Mouse (Mus musculus) liver, embryonic 12.5 days (tissue): ENCODE data around the gene Tsr1. TPM values are rescaled to one million over a fixed set of nuclear protein-coding genes. Genes with fewer than 3 reads are reported as not detected.

Experiments used
- ATAC-seq: fragments of 200-750 bp; cut with Nextera tagmentation; 2 replicates; pipeline ENCODE4 v1.8.0; 2017; ENCODE audit warnings: moderate number of reproducible peaks, mild to moderate bottlenecking, moderate library complexity
- H3K27ac ChIP-seq: fragments of 300-500 bp; sonication (generic); 2 replicates; pipeline ENCODE4 v1.5.1; 2016; ENCODE audit warnings: mild to moderate bottlenecking
- H3K27me3 ChIP-seq: fragments of 300-500 bp; sonication (generic); replicated peaks from 2 replicates; pipeline ENCODE4 v1.6.1; 2016; ENCODE audit warnings: mild to moderate bottlenecking, moderate library complexity
- H3K36me3 ChIP-seq: fragments of 300-500 bp; sonication (generic); 2 replicates; pipeline ENCODE4 v1.6.1; 2016; ENCODE audit warnings: mild to moderate bottlenecking, moderate library complexity
- H3K4me1 ChIP-seq: fragments of 300-500 bp; sonication (generic); 2 replicates; pipeline ENCODE4 v1.6.1; 2016
- H3K4me2 ChIP-seq: fragments of 300-500 bp; sonication (generic); 2 replicates; pipeline ENCODE4 v1.6.1; 2016; ENCODE audit warnings: mild to moderate bottlenecking, moderate library complexity
- H3K4me3 ChIP-seq: fragments of 300-500 bp; sonication (generic); 2 replicates; pipeline ENCODE4 v1.5.1; 2016; ENCODE audit warnings: mild to moderate bottlenecking, moderate library complexity
- H3K9ac ChIP-seq: fragments of 300-500 bp; sonication (generic); 2 replicates; pipeline ENCODE4 v1.6.1; 2016; ENCODE audit warnings: mild to moderate bottlenecking, moderate library complexity
- H3K9me3 ChIP-seq: fragments of 300-500 bp; sonication (generic); replicated peaks from 2 replicates; pipeline ENCODE4 v1.6.1; 2016; ENCODE audit warnings: mild to moderate bottlenecking, moderate library complexity
- WGBS: fragments of 180-500 bp; shearing (Covaris S2); methylation state at CpG from one replicate; pipeline ENCODE4 v1.1.7; 2016; ENCODE audit not compliant: insufficient replicate concordance; 5-methylcytosine and 5-hydroxymethylcytosine counted together
- polyA plus RNA-seq: library from polyadenylated mRNA; unstranded; fragments of >200 nt; fragmentation: Nextera tagmentation; extraction: Ambion mirVana; gene quantifications from 2 replicates; pipeline ENCODE4 v1.2.1, GENCODE M21; 2016

Gene Tsr1
- polyA plus RNA-seq, 1 experiment from 2014 or later: 47.1 TPM

DNA sequence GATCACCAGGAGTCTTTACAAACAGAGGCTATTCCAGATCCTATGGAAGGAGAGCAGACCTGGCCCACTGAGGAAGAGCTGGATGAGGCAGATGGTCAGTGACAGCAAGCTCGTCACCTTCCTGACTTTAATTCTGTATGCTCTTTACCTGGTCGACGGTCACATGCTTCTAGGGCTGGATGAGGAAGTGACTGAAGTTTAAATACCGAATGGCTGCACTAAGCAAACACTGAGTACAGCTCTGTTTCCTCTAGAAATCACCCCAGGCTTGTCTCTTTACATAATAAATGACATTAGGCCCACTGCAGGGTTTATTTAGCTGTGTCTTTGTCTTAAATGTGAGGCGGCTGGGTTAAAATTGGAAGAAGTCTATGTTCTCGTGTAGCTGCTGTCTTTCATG is 3.7 kb downstream of the Tsr1 start:
- H3K4me2 ChIP-seq: no peak overlapping the region
- no peaks in the 10 kb centered on the region for H3K27me3 ChIP-seq
- ATAC-seq: no peak
- peaks cover 35% of the 10 kb centered on the region for H3K4me1 ChIP-seq
- 0 out of 2 replicates have a peak overlapping the region, but pooled peaks have one; percentile 34 for H3K27ac ChIP-seq
- H3K36me3 ChIP-seq: peaks cover 77% of the 10 kb centered on the region
- no peak overlapping the region for H3K4me3 ChIP-seq
- H3K9ac ChIP-seq: no peak overlapping the region
- 72% methylated on average over 6 of the region's 6 CpGs for WGBS
- H3K9me3 ChIP-seq: no peaks in the 10 kb centered on the region

DNA sequence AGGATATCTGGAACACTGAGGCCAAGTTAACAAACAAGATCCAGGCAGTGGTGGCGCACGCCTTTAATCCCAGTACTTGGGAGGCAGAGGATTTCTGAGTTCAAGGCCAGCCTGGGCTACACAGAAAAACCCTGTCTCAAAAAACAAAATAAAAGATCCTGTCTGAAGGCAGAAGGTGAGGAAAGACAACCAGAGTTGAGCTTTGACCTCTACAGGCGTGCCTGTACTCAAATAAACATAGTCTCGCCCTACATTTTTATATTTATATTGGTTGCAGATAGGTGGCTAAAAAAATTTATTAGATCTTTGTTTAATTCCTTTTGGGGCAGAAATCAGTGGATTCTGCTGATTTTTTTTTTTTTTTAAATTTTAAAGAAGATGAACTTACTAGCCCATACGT is 4.5 kb downstream of the Tsr1 start:
- Histone ChIP-seq H3K4me2 (no peak overlapping the region), H3K9me3 (no peaks in the 10 kb centered on the region), H3K27me3 (no peaks in the 10 kb centered on the region), H3K27ac (no peak overlapping the region), H3K36me3 (peaks cover 86% of the 10 kb centered on the region), H3K9ac (no peak overlapping the region), H3K4me3 (no peak overlapping the region), H3K4me1 (peaks cover 32% of the 10 kb centered on the region)
- 81% methylated on average over 5 of the region's 5 CpGs for WGBS
- ATAC-seq: no peak

DNA sequence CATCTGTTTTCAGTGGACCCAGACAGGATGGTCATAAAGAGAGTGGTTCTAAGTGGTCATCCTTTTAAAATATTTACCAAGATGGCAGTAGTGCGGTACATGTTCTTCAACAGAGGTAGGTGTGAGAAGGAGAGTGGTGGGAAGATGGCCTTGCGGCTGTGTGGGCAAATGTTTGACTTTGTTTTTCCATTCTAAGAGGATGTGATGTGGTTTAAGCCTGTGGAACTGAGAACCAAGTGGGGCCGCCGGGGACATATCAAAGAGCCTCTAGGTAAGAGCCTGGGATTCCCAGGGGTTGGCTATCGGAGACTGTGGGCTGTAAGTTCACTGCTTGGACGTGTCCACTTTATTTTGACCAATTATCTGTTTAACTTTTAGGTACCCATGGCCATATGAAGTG is 10.0 kb downstream of the Tsr1 start:
- no peak overlapping the region for H3K9ac ChIP-seq

DNA sequence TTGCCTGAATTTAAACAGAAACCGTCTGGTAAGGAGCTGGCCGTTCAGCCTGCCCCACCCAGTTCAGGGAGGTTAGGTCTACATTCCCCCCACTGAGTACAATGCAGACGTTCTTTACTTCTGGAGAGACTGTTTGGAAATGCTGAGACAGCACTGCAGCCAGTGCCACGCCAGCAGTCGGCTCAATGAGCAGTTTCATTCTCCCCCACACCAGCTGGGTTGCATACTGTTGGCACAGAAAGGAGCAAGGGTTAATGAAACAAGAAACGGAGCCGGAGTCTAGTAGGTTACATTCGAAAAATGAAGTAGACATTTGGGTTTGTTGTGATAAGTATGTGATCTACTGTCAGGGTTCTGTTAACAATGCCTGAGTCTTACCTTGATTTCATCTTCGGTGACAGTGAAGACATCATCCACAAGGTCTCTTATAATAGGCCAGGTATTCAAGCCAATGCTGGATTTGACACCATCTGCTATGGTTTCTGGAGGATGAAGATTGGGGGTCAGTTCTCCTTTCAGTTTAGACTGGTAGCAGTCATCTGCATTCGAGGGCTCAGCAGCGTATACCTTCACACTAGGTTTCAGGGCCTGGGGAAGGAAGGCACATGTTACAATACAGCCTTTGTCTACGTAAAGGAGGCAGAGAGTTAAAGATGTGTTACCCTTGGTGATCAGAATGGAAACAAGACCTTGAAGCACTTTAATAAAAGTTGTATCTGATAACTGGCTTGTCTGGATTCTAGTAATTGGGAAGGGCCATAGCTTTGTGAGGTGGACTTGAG is 10.9 kb downstream of the Tsr1 start:
- Histone ChIP-seq H3K4me2 (no peak overlapping the region), H3K27ac (no peak overlapping the region), H3K9ac (no peak overlapping the region), H3K36me3 (peaks cover 70% of the 10 kb centered on the region), H3K27me3 (no peaks in the 10 kb centered on the region), H3K4me3 (no peak overlapping the region), H3K4me1 (peaks cover 8% of the 10 kb centered on the region; the same call in 1 of the 2 replicates), H3K9me3 (no peaks in the 10 kb centered on the region)
- no peak for ATAC-seq
- 79% methylated on average over 12 of the region's 12 CpGs for WGBS

More for the DNA sequence above, 10.0 kb downstream of the Tsr1 start:
- H3K4me1 ChIP-seq: peaks cover 7% of the 10 kb centered on the region; the same call in 1 of the 2 replicates
- no peaks in the 10 kb centered on the region for H3K9me3 ChIP-seq
- H3K4me3 ChIP-seq: no peak overlapping the region
- 86% methylated on average over 6 of the region's 6 CpGs for WGBS
- no peak overlapping the region for H3K27ac ChIP-seq
- no peak overlapping the region for H3K4me2 ChIP-seq
- no peak for ATAC-seq
- H3K27me3 ChIP-seq: no peaks in the 10 kb centered on the region
- H3K36me3 ChIP-seq: peaks cover 80% of the 10 kb centered on the region

DNA sequence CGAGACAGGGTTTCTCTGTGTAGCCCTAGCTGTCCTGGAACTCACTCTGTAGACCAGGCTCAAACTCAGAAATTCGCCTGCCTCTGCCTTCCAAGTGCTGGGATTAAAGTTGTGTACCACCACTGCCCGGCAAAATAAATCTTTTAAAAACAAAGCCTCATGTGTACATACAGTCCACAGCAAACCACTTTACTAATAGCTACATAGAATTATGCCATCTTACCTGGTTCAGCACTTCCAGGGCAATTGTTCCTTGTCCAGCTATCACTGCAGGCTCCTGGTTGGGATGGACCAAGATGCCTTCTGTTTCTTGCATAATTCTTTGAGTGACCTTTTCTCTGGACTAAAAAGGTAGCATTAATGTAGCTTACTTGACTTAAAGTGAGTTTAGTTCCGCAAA is 12.1 kb downstream of the Tsr1 start:
- peaks cover 58% of the 10 kb centered on the region for H3K36me3 ChIP-seq
- 73% methylated on average over 4 of the region's 4 CpGs for WGBS

DNA sequence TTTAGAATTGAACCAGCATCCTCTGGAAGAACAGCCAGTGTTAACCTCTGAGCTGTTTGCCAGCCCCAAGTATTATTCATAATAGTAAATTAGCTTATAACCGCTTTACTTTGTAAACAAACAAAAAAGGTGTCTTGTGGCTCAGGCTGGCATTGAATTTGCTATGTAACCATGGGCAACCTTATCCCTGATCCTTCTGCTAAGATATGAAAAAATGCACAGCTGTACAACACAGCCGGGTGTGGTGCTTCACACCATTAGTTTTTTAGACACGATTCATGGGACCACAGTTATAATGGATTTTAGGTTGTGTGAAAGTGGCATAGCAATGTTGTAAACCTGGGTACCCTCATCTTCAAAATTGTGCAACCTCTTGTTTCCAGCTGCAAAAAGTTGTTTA is 14.6 kb downstream of the Tsr1 start:
- Histone ChIP-seq H3K4me2 (no peak overlapping the region), H3K27me3 (no peaks in the 10 kb centered on the region), H3K9ac (no peak overlapping the region), H3K4me1 (peaks cover 8% of the 10 kb centered on the region; the same call in 1 of the 2 replicates), H3K9me3 (no peaks in the 10 kb centered on the region), H3K4me3 (no peak overlapping the region), H3K27ac (no peak overlapping the region), H3K36me3 (peaks cover 37% of the 10 kb centered on the region)
- 61% methylated on average over 3 of the region's 3 CpGs for whole genome bisulfite sequencing
- no peak for ATAC-seq

More for the DNA sequence above, 12.1 kb downstream of the Tsr1 start:
- H3K9me3 ChIP-seq: no peaks in the 10 kb centered on the region
- no peak overlapping the region for H3K4me3 ChIP-seq
- no peak overlapping the region for H3K27ac ChIP-seq
- peaks cover 8% of the 10 kb centered on the region; the same call in 1 of the 2 replicates for H3K4me1 ChIP-seq
- H3K27me3 ChIP-seq: no peaks in the 10 kb centered on the region
- H3K4me2 ChIP-seq: no peak overlapping the region
- ATAC-seq: no peak
- H3K9ac ChIP-seq: no peak overlapping the region

DNA sequence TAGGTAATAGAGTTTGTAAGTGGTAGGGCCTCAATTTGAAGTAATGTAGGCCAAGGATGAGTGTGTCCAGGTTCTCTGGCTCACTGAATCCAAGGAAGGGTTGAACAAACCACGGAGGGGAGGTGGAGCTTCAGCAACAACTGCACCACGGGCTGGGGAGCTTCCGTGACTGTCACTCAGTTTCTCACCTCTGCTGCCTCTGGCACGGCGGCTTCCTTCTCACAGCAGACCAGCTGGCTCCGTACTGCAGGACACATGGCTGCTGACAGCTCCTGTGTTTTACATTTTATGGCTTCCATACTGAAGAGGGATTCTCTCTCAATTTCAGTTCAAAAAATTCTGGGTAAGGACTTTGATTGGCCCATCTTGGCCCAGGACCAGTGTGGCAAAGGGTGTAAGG is 21.4 kb downstream of the Tsr1 start:
- Histone ChIP-seq H3K9ac (no peak overlapping the region), H3K4me1 (peaks cover 5% of the 10 kb centered on the region), H3K27me3 (no peaks in the 10 kb centered on the region), H3K36me3 (peaks cover 16% of the 10 kb centered on the region), H3K4me2 (no peak overlapping the region), H3K4me3 (no peak overlapping the region), H3K9me3 (no peaks in the 10 kb centered on the region), H3K27ac (no peak overlapping the region)
- WGBS: 77% methylated on average over 6 of the region's 6 CpGs
- ATAC-seq: no peak

DNA sequence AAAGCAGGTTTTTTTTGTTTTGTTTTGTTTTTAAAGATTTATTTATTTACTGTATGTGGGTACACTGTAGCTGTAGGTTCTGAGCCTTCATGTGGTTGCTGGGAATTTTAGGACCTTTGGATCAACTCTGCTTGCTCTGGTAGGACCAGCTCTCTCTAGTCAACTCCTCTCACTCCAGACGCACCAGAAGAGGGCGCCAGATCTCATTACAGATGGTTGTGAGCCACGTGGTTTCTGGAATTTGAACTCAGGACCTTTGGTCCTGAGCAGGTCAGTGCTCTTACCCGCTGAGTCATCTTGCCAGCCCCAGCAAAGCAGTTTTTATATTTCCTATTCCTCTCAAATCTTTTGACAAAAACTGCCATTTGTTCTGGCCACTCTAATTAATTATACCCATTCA is 26.3 kb downstream of the Tsr1 start:
- Histone ChIP-seq H3K27me3 (no peaks in the 10 kb centered on the region), H3K27ac (no peak overlapping the region), H3K9ac (no peak overlapping the region), H3K9me3 (no peaks in the 10 kb centered on the region), H3K4me1 (peaks cover 34% of the 10 kb centered on the region), H3K4me2 (peak overlapping the region; percentile 82), H3K36me3 (peaks cover 4% of the 10 kb centered on the region), H3K4me3 (peak overlapping the region; percentile 98; the same call in 1 of the 2 replicates)
- ATAC-seq: no peak
- WGBS: 50% methylated on average over 4 of the region's 4 CpGs

DNA sequence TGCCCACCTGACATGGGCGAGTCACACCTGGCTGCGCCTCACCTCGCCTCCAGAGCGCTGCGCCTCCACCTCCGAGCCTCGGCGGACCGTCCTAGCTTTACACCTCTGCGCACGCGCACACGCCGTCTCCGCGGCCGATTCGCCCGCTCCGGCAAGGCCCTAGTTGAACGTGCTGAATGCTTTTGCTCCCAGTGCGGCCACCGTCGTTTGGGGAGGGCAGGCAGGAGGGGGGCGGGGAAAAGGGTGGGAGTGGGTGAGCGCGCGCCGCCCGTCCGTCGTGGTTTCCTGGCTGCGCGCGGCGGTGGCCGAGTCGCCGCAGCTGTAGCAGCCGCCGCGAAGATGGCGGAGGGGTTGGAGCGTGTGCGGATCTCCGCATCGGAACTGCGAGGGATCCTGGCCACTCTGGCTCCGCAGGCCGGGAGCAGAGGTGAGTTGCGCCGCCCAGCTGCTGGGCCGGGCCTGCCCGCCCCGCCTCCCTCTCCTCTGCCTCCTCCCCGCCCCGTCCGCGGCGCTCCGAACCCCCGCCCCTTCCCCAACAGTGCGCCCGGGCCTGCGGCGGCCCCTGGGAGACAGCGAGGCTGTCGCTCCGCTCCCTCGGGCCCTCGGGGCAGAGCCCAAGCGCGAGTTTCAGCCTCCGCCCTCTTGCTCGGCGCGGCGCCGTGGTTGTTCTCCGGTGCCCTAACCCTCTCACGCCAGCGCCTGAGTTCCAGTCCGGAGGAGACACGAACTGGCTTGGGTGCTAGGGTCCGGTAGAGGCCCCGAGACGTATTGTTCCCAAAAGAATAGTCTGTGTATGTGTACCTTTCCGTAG is 27.9 kb downstream of the Tsr1 start, which contains the start of the genes Smg6 and Srr:
Gene Smg6 (plus strand): TSS at position 247 of the 811 bp plus-strand sequence.
Gene Srr (minus strand): TSS at position 372 of the 811 bp plus-strand sequence.
- H3K4me2 ChIP-seq: peak within 1 kb of the TSS; percentile 82
- peak within 1 kb of the TSS; percentile 98 for H3K27ac ChIP-seq
- H3K36me3 ChIP-seq: peaks cover 14% of the 10 kb centered on the region
- H3K9ac ChIP-seq: peak within 1 kb of the TSS; percentile 95
- H3K4me1 ChIP-seq: peaks cover 41% of the 10 kb centered on the region
- peak; percentile 96 for ATAC-seq
- no peaks in the 10 kb centered on the region for H3K27me3 ChIP-seq
- H3K9me3 ChIP-seq: no peaks in the 10 kb centered on the region
- under 1% methylated on average over 82 of the region's 88 CpGs for WGBS
- peak within 1 kb of the TSS; percentile 98 for H3K4me3 ChIP-seq

DNA sequence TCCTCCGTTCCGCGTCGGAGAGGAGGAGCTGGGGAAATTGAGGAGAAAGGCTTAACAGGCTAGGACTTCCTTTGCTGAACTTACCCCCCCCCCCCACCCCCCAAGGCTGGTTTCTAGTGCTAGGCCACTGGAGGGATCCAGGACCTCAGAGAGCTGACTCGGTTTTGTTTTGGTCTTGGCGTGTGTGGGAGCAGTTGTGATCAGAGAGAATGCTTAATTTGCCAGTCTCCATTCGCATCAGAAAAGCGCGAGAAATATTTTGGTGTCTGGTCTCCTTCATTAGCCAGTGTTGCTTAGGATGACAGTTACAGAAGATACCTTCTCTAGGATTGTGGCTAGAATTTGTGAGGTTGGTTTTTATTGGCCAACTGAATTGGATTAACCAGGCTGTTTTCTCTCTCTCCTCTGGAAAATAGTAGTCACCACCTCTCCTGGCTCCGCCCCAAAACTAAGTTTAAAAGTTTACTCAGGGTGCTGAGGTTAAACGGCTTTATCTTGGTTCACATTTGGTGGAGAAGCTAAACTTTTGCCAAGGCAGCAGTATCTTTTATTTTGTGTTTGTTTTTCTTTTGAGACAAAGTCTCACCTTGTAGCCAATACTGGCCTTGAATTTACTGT is 28.6 kb downstream of the Tsr1 start:
- Histone ChIP-seq H3K9ac (peak overlapping the region; percentile 95), H3K4me3 (peak overlapping the region; percentile 98), H3K9me3 (no peaks in the 10 kb centered on the region), H3K27me3 (no peaks in the 10 kb centered on the region), H3K4me1 (peaks cover 45% of the 10 kb centered on the region), H3K27ac (peak overlapping the region; percentile 98), H3K4me2 (peak overlapping the region; percentile 82), H3K36me3 (peaks cover 20% of the 10 kb centered on the region)
- WGBS: 3% methylated on average over 11 of the region's 11 CpGs
- ATAC-seq: no peak; the same call in 1 of the 2 replicates

DNA sequence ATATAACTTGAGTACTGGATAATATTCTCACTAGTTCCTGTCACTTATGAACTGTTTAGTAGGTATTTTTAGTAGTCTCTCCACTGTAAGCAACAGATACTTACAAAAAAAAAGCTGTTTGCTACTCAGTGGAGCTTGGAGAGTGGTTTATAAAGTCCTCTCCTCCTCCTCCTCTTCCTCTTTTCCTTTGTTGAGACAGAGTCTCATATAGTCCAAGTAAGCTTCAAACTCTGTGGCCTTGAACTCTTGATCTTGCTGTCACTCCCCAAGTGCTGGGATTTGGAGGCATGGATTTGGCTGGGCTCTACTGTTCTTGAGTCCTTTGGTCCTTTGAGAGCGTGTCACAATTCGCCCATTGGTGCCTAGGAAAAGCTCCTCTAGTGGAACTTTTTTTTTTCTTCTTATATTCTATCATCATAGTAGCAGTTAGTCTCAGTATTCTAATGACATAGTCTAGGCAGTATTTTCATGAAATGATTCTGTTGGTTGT is 29.4 kb downstream of the Tsr1 start:
- Histone ChIP-seq H3K9me3 (no peaks in the 10 kb centered on the region), H3K4me2 (peak overlapping the region; percentile 82), H3K9ac (peak overlapping the region; percentile 95; the same call in 1 of the 2 replicates), H3K27ac (peak overlapping the region; percentile 98), H3K4me3 (peak overlapping the region; percentile 98), H3K27me3 (no peaks in the 10 kb centered on the region), H3K4me1 (peaks cover 46% of the 10 kb centered on the region), H3K36me3 (peaks cover 28% of the 10 kb centered on the region)
- 84% methylated on average over 2 of the region's 2 CpGs for WGBS
- no peak for ATAC-seq
